Mouse (Mus musculus) megakaryocyte, embryonic 14.5 days (primary cell): ENCODE measurements around the gene 4921504E06Rik.

Experiments used
- FLI1 ChIP-seq: IDR thresholded peaks from 2 replicates; pipeline ENCODE4 v1.6.1; 2012; ENCODE audit warnings: low read length, inconsistent platforms, mixed read lengths
- GATA1 ChIP-seq: IDR thresholded peaks from 3 replicates; pipeline ENCODE4 v1.6.1; 2012; ENCODE audit warnings: mixed read lengths, low read length, inconsistent platforms, borderline replicate concordance

DNA sequence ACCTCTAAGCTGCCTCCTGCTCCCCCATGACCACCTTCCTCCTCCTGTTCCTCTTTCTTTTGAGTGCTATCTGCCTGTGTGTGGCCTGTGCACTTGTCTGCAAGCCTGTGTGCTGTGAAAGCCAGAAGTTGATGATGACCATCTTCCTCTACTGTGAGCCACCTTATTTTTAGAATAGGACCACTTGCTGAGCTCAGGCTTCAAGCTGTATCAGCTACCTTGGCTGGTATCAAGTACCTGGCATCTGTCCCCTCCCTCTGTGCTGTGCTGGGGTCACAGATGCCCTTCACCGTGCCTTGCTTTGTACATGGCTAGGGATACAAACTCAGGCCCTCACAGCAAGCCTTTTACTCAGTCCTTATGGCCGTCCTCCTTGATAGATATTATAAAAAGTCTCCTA lies 2.3 kb downstream of the 4921504E06Rik start:
- TF ChIP-seq GATA1 (no peak), FLI1 (no peak)
